Mouse (Mus musculus) kidney, postnatal 14 days (tissue): Measurements from ENCODE around the gene Gpc1.

Experiments used
- DNase-seq: peaks from one replicate; pipeline ENCODE4 v3.0.0; 2022; ENCODE audit warnings: mixed read lengths

Gpc1 gene

DNA sequence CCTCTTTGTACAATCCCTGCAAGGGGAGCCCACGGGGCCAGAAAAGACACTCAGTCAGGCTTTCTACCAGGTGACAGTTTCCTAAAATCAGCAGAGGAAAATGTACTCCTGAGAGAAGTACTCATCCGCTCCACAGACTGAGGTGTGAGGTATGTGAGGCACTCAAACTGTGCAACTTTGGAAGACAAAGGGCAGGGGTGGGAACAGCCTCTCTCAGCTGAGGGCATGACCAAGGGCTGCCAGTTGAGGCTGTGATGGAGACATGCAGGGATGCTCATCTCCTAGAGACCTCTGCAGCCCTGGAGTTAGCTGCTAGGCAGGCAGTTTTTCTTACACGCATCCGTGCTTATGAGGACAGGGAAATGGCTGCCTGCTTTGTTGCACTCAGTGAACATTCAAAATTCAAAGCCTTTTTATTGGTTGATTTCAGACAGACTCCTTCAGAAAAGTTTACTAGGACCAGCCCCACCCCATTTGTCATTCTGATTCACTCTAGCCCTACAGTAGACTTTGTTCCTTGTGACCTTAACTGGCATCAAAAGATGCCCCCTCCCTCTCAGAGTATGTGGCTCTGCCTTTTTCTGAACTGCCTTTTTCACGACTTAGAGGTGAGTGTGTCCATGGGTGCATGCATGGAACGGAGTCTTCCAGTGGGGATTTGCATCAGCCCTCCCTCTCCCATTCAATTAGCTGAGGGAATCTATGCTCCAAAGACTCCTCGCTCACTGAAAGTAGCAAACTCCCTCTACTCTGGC is 57.6 kb downstream of the Gpc1 start:
- DNase-seq = no peak

DNA sequence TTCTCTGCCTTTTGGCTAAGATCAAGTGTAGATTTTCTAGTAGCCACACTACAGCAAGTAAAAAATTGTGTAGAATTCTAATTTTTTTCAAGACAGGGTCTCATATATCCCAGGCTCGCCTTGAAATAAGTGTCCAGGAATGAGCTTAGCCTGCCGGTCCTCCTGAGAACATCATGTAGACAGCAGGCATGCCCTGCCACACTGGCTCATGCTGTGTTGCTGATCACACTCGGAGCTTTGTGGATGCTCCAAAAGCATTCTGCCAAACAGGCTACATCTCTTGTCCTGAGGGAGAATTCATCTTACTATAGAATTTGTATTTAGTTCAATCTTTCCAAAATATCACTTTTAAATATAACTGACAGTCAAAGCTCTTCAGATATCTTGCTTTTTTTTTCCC is 61.3 kb downstream of the Gpc1 start:
- no peak for DNase-seq

DNA sequence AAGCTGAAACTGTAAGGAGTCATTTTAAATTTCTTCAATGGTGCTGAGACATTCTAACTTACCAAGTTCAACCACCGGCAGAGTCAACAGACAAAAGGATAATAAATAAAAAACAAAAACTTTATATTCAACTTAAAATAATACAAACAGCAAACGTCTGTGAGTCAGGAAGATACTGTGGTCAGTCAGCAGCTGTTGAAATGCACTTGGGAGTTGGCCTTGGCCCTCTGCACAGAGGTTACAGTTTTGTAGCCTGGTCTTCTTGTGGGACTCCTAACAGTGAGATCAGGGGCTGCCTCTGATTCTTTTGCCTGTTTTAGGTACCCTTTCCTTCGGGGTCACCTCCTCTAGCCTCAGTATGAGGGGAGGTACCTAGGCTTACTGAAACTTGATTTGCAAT is 62.5 kb downstream of the Gpc1 start:
- DNase-seq = no peak

DNA sequence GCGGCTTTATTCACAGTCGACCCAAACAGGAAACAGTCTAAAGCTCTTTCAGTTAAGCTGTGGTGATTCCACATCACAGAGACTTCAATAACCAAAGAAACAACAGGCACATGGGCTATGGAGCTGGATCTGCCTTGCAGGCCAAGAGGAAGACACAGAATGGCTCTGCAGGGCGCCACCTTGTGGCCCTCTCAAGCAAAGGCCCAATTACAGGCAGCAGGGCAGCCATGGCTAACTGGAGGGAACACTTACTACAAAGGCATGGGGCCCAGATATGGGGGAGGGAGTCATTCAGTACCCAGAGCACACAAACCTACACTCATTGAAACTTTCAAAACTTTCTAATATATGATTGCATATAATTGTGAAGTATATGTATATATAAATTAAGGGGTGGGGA is 63.6 kb downstream of the Gpc1 start:
- peak; percentile 80 for DNase-seq

DNA sequence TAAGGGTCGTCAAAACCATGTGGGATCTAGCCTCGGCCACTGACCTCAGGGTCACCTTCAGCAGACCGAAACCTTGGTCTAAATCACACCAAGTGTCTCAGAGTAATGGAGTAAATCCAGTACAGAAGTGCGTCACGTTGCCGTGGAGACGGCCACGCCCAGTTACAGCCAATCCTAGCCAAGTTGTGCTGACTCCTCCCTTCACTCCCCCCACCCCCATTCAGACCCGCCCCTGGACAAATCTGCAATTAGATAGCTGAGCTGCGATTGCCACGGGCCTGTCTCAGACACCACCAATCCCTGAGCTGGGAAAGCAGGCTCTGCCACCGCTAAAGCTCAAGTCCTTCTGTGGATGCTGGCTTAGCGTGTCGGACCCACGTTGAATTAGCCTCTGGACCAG is 71.3 kb downstream of the Gpc1 start, which contains the start of gene Ankmy1:
TSS of gene Ankmy1 (minus strand) at position 121 of the 400 bp plus-strand sequence.
- peak; percentile 80 for DNase-seq

DNA sequence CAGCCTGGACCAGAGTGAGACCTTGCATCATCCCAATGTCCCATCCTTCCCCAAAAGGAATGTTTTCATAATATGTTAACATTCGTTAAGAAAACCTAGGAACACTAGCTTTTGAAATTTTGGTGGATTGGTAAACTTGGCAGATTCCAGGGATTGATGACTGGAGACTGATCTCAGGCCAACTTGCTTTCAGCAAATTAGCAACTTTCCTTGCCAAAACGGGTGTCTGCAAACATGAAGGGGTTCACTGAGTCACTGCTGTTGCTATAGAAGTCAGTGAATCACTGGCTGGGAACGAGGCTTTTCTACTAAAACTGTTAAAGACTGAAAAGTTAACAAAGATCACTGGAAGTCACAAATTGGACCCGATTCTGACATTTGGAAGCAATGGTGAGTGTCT is 72.2 kb downstream of the Gpc1 start:
- DNase-seq = no peak

DNA sequence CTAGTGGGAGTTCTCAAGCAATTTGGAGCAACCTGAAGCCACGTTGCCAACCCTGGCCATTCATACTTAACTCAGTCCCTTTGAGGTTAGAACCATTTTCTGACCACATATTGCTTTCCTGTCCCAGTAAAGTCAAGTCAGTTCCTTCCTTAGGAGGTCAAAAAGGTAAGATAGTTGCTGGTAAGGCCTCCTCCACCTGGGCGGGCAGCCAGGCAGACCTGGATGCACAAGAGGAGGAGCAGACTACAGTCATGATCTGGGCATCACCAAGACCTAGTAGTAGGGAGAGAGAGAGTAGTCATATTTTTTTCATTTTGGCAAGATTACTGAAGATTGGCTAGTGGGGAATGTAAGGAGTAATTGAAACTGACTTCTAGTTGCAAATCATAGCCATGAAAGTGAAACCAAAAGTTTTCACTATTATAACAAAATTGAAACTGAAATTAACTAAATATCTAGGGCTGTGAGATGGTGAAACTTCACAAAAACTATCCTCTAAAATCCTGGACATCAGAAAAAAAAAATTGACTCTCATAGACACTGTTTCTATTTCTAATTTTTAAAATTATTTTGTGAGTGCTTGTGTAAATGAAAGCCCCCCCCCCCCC is 74.4 kb downstream of the Gpc1 start:
- no peak for DNase-seq

DNA sequence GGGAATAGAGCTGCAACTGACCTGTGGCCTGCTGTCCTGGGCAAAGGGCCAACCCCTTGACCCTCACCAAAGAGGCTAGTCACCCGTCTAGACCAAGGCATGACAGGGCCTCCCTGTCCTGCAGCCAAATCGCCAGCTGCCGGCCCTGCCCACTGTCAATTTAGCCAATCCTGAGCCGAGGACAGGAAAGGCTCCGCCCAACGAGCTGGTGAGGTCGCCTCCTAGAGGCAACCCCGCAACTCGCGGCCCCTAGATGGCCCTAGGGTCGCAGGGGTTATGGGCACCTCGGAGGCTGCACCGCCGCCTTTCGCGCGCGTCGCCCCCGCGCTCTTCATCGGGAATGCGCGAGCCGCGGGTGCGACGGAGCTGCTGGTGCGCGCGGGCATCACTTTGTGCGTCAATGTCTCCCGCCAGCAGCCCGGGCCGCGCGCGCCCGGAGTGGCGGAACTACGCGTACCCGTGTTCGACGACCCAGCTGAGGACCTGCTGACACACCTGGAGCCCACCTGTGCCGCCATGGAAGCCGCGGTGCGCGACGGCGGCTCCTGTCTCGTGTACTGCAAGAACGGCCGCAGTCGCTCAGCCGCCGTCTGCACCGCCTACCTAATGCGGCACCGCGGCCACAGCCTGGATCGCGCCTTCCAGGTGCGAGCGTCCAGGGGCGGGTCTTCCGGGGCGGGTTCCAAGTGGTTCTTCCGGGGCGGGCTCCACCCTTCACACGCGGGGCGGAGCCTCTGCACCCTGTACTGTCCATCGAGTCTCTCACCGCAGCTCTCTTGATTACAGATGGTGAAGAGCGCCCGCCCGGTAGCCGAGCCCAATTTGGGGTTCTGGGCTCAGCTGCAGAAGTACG is 75.6 kb downstream of the Gpc1 start, which contains the start of gene Dusp28:
TSS of gene Dusp28 (plus strand) at position 203 of the 853 bp plus-strand sequence.
- DNase-seq = peak; percentile 95

DNA sequence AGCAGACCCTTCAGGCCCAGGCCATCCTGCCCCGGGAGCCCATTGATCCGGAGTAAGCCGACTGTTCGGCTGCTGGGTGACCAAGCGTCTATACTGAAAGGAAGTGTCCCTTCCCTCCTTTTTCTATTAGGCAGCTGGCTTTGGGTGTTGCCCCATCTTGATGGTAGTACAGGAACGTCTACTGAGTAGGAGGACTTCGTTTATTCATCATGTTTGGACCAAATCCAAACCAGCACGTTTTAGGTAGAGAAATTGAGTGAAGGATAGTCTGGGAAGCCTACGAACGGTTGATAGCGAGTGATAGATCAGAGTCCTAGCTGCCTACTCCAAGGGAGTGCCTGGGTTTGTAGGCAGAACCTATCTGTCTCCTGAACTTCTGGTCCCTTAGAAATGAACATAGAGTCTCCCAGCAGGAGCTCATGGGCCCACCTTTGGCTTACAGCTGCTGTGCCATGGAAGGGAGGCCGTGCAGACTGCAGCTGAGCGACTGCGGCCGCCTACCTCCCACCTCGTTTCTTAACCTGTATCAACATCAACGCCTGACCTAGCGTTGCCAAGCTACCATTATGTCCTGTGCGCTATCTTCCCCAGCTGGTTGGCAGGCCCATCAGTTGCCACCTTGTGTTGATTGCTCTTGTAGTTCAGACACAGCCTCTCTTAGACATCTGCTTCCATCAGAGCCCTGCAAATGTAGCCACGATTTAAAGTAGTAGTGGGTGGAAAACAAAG is 76.4 kb downstream of the Gpc1 start:
- DNase-seq = no peak

DNA sequence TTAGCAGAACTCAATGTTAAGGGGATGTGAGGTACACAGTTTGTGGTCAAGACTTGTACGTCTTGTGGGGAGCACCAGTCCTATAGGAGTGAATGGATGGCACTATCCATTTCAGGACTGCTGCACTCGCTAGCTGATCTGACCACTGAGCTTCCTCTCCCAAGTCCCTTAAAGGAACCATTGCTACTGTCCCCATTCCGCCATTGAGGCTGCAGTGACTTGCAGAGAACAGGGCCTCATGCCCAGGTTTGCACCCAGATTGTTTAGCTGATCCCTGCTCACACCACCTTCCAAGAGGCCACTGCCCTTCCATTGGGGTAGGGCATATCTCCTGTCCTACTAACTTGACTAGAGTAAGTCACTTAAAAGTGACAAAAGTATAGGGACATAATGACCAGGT is 77.2 kb downstream of the Gpc1 start:
- DNase-seq = no peak

DNA sequence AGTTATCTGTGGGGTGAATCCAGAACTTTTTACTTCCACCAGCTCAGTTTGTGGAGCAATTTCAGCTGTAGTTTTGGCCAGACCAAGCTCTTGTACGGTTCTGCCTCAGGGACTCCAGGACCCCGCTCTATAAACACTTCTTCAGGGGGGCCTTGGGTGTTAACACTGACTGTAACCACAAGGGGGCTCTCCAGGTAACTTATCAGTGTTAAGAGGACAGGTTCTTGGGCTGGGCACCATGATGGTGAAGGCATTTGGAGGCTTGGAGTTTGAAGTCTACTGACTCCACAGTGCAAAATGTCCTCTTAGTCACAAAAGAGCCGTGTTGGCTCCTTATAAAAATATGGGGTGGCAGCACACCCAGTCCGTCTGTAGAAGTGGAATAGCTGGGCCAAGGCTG is 77.6 kb downstream of the Gpc1 start:
- no peak for DNase-seq
